In genomic region chr12:3824906-3825713, GRCm38 (mm10) we compare ENCODE assay signal across 14 mouse cellular contexts. TPM values are rescaled to one million over a fixed set of nuclear protein-coding genes. Genes with fewer than 3 reads are reported as not detected.
DNase-seq lines count a peak whose midpoint lies in the region; ATAC-seq and TF ChIP-seq lines count a peak whose summit lies in the region.
"Had no signal": no experiment of that assay in that cellular context is flagged by ENCODE, and none has a peak within 500 bp of the region (broad histone marks: within the 10 kb centered on the region; RNA-seq: fewer than 3 reads in every experiment).

No protein-coding gene starts in this region.

- 0 out of 2 replicates have a peak, but pooled peaks have one; percentile 8 for ATAC-seq in heart, postnatal 0 days (ENCODE audit: insufficient read depth, low read depth)
- ATAC-seq in intestine, embryonic 16.5 days = peak; percentile 32; the same call in 1 of the 2 replicates
- ATAC-seq: hindbrain, embryonic 16.5 days had no signal

- peaks cover 56% of the 10 kb centered on the region for H3K4me1 ChIP-seq in heart, postnatal 0 days (ENCODE audit: control insufficient read depth, insufficient read depth)
- peaks cover 38% of the 10 kb centered on the region for H3K4me1 ChIP-seq in intestine, embryonic 16.5 days (ENCODE audit: control insufficient read depth, insufficient read depth, low read length)

- TF ChIP-seq CTCF in heart, postnatal 0 days (IDR thresholded peaks at IDR 0.05; ENCODE audit: low read depth) = no peak

- H3K9me3 ChIP-seq in heart, postnatal 0 days (replicated peaks; ENCODE audit: control insufficient read depth, low read length) = no peaks in the 10 kb centered on the region
- H3K9me3 ChIP-seq in intestine, embryonic 16.5 days (ENCODE audit: control insufficient read depth, low read length) = no peaks in the 10 kb centered on the region
- H3K9me3 ChIP-seq: forebrain, embryonic 10.5 days had no signal

- no peak overlapping the region for H3K4me3 ChIP-seq in heart, postnatal 0 days (ENCODE audit: low read depth, low read length)
- H3K4me3 ChIP-seq in intestine, embryonic 16.5 days (ENCODE audit: low read length) = no peak overlapping the region
- H3K4me3 ChIP-seq: forebrain, embryonic 10.5 days had no signal

- no peak overlapping the region for H3K27ac ChIP-seq in heart, postnatal 0 days (ENCODE audit: low read depth)
- H3K27ac ChIP-seq in intestine, embryonic 16.5 days (ENCODE audit: low read length) = no peak overlapping the region
- H3K27ac ChIP-seq: forebrain, embryonic 10.5 days had no signal

- no peak overlapping the region for H3K9ac ChIP-seq in heart, postnatal 0 days (replicated peaks; ENCODE audit: low read depth, low read length)
- no peak overlapping the region for H3K9ac ChIP-seq in intestine, embryonic 16.5 days (ENCODE audit: low read depth, low read length)

- no peaks in the 10 kb centered on the region for H3K36me3 ChIP-seq in heart, postnatal 0 days (replicated peaks; ENCODE audit: control insufficient read depth, insufficient read depth, low read length)
- H3K36me3 ChIP-seq in intestine, embryonic 16.5 days (ENCODE audit: control insufficient read depth, insufficient read depth, low read length) = no peaks in the 10 kb centered on the region
- H3K36me3 ChIP-seq: forebrain, embryonic 10.5 days had no signal

- H3K4me2 ChIP-seq in heart, postnatal 0 days (ENCODE audit: low read depth, low read length) = no peak overlapping the region
- no peak overlapping the region; the same call in 1 of the 2 replicates for H3K4me2 ChIP-seq in intestine, embryonic 16.5 days (ENCODE audit: low read depth, low read length)

- 47% methylated on average over 5 of the region's 5 CpGs for WGBS in heart, postnatal 0 days
- 51% methylated on average over 5 of the region's 5 CpGs for WGBS in intestine, embryonic 16.5 days

- H3K27me3 ChIP-seq in heart, postnatal 0 days (ENCODE audit: control insufficient read depth, insufficient read depth, low read length) = no peaks in the 10 kb centered on the region
- H3K27me3 ChIP-seq in intestine, embryonic 16.5 days (replicated peaks; ENCODE audit: control insufficient read depth, insufficient read depth, low read length) = no peaks in the 10 kb centered on the region

- no peak for DNase-seq in heart, postnatal 0 days (ENCODE audit: low spot score)
- no peak for DNase-seq in heart, adult 11 months
- DNase-seq in 3T3-L1 (ENCODE audit: low read depth, low spot score) = peak; percentile 74
- DNase-seq in ES-CJ7 (ENCODE audit: low read depth, low spot score) = peak; percentile 53
- no peak for DNase-seq in thymus, postnatal 0 days (ENCODE audit: low spot score)
- DNase-seq in layer of hippocampus, adult 9-11 months = no peak
- DNase-seq: adrenal gland, postnatal 36 days; cerebellum, postnatal 25 days; gastrocnemius, postnatal 25 days; lung, adult 18-20 months; midbrain, embryonic 14.5 days had no signal

- no peak for TF ChIP-seq EP300 in heart, postnatal 0 days (IDR thresholded peaks at IDR 0.05; ENCODE audit: low read depth)

RNA-seq across cellular contexts. Expression of gene Dnmt3a, which starts 19.3 kb away (rescaled TPM):
- total RNA-seq in heart, postnatal 0 days (2014; rRNA removed; ENCODE audit: low replicate concordance) = 31.7 and 32.8 TPM in 2 replicates
- 71.5 and 76.0 TPM in 2 replicates for polyA plus RNA-seq in heart, postnatal 0 days (2015; fragmentation: Nextera tagmentation; extraction: Ambion mirVana)
- polyA plus RNA-seq in intestine, embryonic 16.5 days (2015; fragmentation: Nextera tagmentation; extraction: Ambion mirVana) = 52.8 and 53.8 TPM in 2 replicates
- 86.5 and 86.6 TPM in 2 replicates for polyA plus RNA-seq in thymus, postnatal 0 days (2015; fragmentation: Nextera tagmentation; extraction: Ambion mirVana)

Comparison
In these comparisons a context has a peak if more than half of its experiments do, and no peak if none do; other contexts are left out.
1. DNase-seq: peak in 3T3-L1 (single experiment) and ES-CJ7 (single experiment); none in heart, postnatal 0 days (single experiment), heart, adult 11 months (single experiment), thymus, postnatal 0 days (single experiment) and layer of hippocampus, adult 9-11 months (single experiment).